Mouse (Mus musculus) bone marrow macrophage, adult 2 months (primary cell): ENCODE measurements around the gene Taf4.

Source experiments
- CTCF ChIP-seq: IDR thresholded peaks from 2 replicates; pipeline ENCODE4 v1.5.1; 2012; ENCODE audit warnings: low read depth, mild to moderate bottlenecking, low read length, moderate library complexity
- POLR2A ChIP-seq: IDR thresholded peaks from 2 replicates; pipeline ENCODE4 v1.6.1; 2012; ENCODE audit warnings: mild to moderate bottlenecking, low read depth, low read length, borderline replicate concordance

- no peak for TF ChIP-seq CTCF
- no peak for TF ChIP-seq POLR2A
Measured at GRCm38 (mm10) chr2:179976295-179976627, 185 bp downstream of the Taf4 start.
